Mouse (Mus musculus) MEL (cell line): Measurements from ENCODE around the gene Tmem190. TPM values are rescaled to one million over a fixed set of nuclear protein-coding genes. Genes with fewer than 3 reads are reported as not detected.

Experiments used
- DNase-seq: peaks from one replicate; pipeline ENCODE4 v3.0.0; 2011; ENCODE audit warnings: low read depth, low spot score
- H3K27ac ChIP-seq: 2 replicates; pipeline ENCODE4 v1.5.1; 2012; ENCODE audit warnings: low read depth, mild to moderate bottlenecking, control low read depth, low read length, moderate library complexity; ENCODE audit not compliant: control insufficient read depth
- H3K27me3 ChIP-seq, 2 experiments: fragments of 150-350 bp in 1 of 2; sonication (generic) in 1 of 2; 2 replicates each; pipeline ENCODE4 v1.6.1; 2012; ENCODE audit warnings: low read length in 2 of 2, mild to moderate bottlenecking in 2 of 2, improper control_type of control experiment in 1 of 2, moderate library complexity in 1 of 2; ENCODE audit not compliant: insufficient read depth in 2 of 2, control insufficient read depth in 1 of 2
- H3K36me3 ChIP-seq, 2 experiments: 2 replicates each; pipeline ENCODE4 v1.6.1; 2012 to 2014; ENCODE audit warnings: low read length in 2 of 2, improper control_type of control experiment in 1 of 2, inconsistent platforms in 1 of 2, mild to moderate bottlenecking in 1 of 2; ENCODE audit not compliant: insufficient read depth in 2 of 2, control insufficient read depth in 1 of 2
- H3K4me1 ChIP-seq, 2 experiments: fragments of 150-350 bp in 1 of 2; sonication (generic) in 1 of 2; 2 replicates each; pipeline ENCODE4 v1.6.1; 2012; ENCODE audit warnings: low read length in 2 of 2, improper control_type of control experiment in 1 of 2, mild to moderate bottlenecking in 1 of 2; ENCODE audit not compliant: insufficient read depth in 2 of 2, control insufficient read depth in 1 of 2
- H3K4me3 ChIP-seq, 2 experiments: fragments of 150-350 bp in 1 of 2; sonication (generic) in 1 of 2; 2 replicates each; pipeline ENCODE4 v1.5.1; 2012; ENCODE audit warnings: low read depth in 2 of 2, low read length in 2 of 2, mild to moderate bottlenecking in 2 of 2, moderate library complexity in 2 of 2, control low read depth in 1 of 2, improper control_type of control experiment in 1 of 2; ENCODE audit not compliant: control insufficient read depth in 1 of 2, insufficient read depth in 1 of 2
- H3K79me2 ChIP-seq: 2 replicates; pipeline ENCODE4 v1.6.1; 2012; ENCODE audit warnings: mild to moderate bottlenecking, low read length, moderate library complexity; ENCODE audit not compliant: control insufficient read depth, poor library complexity, insufficient read depth
- H3K9ac ChIP-seq: 2 replicates; pipeline ENCODE4 v1.6.1; 2012; ENCODE audit warnings: low read depth, mild to moderate bottlenecking, control low read depth, low read length, moderate library complexity; ENCODE audit not compliant: control insufficient read depth, poor library complexity, severe bottlenecking
- H3K9me3 ChIP-seq: fragments of 150-350 bp; sonication (generic); replicated peaks from 2 replicates; pipeline ENCODE4 v1.6.1; 2012; ENCODE audit warnings: mild to moderate bottlenecking, low read length, improper control_type of control experiment, moderate library complexity; ENCODE audit not compliant: insufficient read depth
- CHD1 ChIP-seq: IDR thresholded peaks from 2 replicates; pipeline ENCODE4 v1.6.1; 2012; ENCODE audit warnings: low read depth, mild to moderate bottlenecking, inconsistent platforms, low read length, improper control_type of control experiment
- CHD2 ChIP-seq: IDR thresholded peaks from 2 replicates; pipeline ENCODE4 v1.6.1; 2011; ENCODE audit warnings: low read length, improper control_type of control experiment
- E2F4 ChIP-seq: IDR thresholded peaks from 2 replicates; pipeline ENCODE4 v1.6.1; 2011; ENCODE audit warnings: low read depth, low read length, improper control_type of control experiment, borderline replicate concordance
- ELF1 ChIP-seq: IDR thresholded peaks from 2 replicates; pipeline ENCODE4 v1.6.1; 2014; ENCODE audit warnings: low read depth, mild to moderate bottlenecking, inconsistent platforms, low read length, improper control_type of control experiment, moderate library complexity
- GABPA ChIP-seq: IDR thresholded peaks from 2 replicates; pipeline ENCODE4 v1.6.1; 2012; ENCODE audit warnings: low read depth, mild to moderate bottlenecking, inconsistent platforms, low read length, improper control_type of control experiment, moderate library complexity
- GATA1 ChIP-seq: IDR thresholded peaks from 2 replicates; pipeline ENCODE4 v1.6.1; 2011; ENCODE audit warnings: low read depth, low read length, improper control_type of control experiment
- JUND ChIP-seq: IDR thresholded peaks from 2 replicates; pipeline ENCODE4 v1.6.1; 2011; ENCODE audit warnings: low read depth, mild to moderate bottlenecking, improper control_type of control experiment, low read length
- MAX ChIP-seq: IDR thresholded peaks from 2 replicates; pipeline ENCODE4 v1.6.1; 2011; ENCODE audit warnings: low read length, improper control_type of control experiment
- MXI1 ChIP-seq: IDR thresholded peaks from 2 replicates; pipeline ENCODE4 v1.6.1; 2011; ENCODE audit warnings: mild to moderate bottlenecking, low read depth, low read length, improper control_type of control experiment
- MYC ChIP-seq: IDR thresholded peaks from 2 replicates; pipeline ENCODE4 v1.6.1; 2011; ENCODE audit warnings: low read depth, mild to moderate bottlenecking, low read length, improper control_type of control experiment, moderate library complexity
- POLR2AphosphoS2 ChIP-seq: IDR thresholded peaks from 2 replicates; pipeline ENCODE4 v1.6.1; 2011; ENCODE audit warnings: low read length, improper control_type of control experiment
- RCOR1 ChIP-seq: IDR thresholded peaks from 2 replicates; pipeline ENCODE4 v1.6.1; 2012; ENCODE audit warnings: low read depth, mild to moderate bottlenecking, inconsistent platforms, low read length, improper control_type of control experiment
- SMC3 ChIP-seq: IDR thresholded peaks from 2 replicates; pipeline ENCODE4 v1.6.1; 2011; ENCODE audit warnings: low read depth, low read length, improper control_type of control experiment
- TBP ChIP-seq: IDR thresholded peaks from 2 replicates; pipeline ENCODE4 v1.8.0; 2011; ENCODE audit warnings: low read depth, low read length, improper control_type of control experiment
- UBTF ChIP-seq: IDR thresholded peaks from 2 replicates; pipeline ENCODE4 v1.6.1; 2012; ENCODE audit warnings: low read depth, mild to moderate bottlenecking, inconsistent platforms, low read length, improper control_type of control experiment, moderate library complexity, borderline replicate concordance; ENCODE audit not compliant: insufficient read depth
- ZKSCAN1 ChIP-seq: IDR thresholded peaks from 2 replicates; pipeline ENCODE4 v1.6.1; 2012; ENCODE audit warnings: low read depth, mild to moderate bottlenecking, inconsistent platforms, low read length, improper control_type of control experiment, moderate library complexity
- ZMIZ1 ChIP-seq: IDR thresholded peaks from 2 replicates; pipeline ENCODE4 v1.6.1; 2012; ENCODE audit warnings: low read depth, mild to moderate bottlenecking, inconsistent platforms, low read length, improper control_type of control experiment, moderate library complexity
- polyA plus RNA-seq, 2 experiments: library from polyadenylated mRNA; stranded (reverse) in 1 of 2; unstranded in 1 of 2; fragments of >175 nt in 1 of 2; fragments of >200 nt in 1 of 2; gene quantifications; 2 replicates each; pipeline versions ENCODE4 v1.2.1 to v1.2.4; 2012; ENCODE audit warnings: low replicate concordance in 2 of 2, low read depth in 1 of 2; ENCODE audit not compliant: insufficient read length in 2 of 2, insufficient read depth in 1 of 2, missing spikeins in 1 of 2
- total RNA-seq: library from RNA; depleted of rRNA; stranded (reverse); fragments of 300-350 nt; gene quantifications from 2 replicates; pipeline ENCODE4 v1.2.3, GENCODE M21; 2012

Tmem190 gene
- total and polyA plus RNA-seq, 3 experiments: 1.6 TPM; not detected in 2

DNA sequence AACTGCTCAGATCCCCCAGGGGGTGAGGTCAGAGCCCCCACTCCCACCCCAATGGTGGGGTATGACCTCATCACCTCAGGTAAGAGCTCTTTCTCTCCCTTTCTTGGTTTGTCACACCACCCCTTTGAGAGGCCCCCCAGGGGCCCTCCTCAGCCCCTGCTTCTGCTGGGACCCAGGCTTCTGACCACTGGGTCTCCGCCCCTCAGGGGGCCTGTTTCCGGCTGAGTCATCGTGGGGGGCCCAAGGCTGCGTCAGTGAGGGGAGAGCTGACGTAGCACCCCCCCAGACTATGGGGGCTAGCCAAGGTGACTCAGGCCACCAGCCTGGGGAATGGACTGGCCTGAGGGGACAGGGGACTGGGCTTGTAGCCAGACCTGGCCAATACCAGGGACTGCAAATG, 2.8 kb upstream of the Tmem190 start:
- no peak overlapping the region for H3K9ac ChIP-seq
- H3K4me1 ChIP-seq: peaks cover 0 to 12% of the 10 kb centered on the region in 2 experiments; a peak in 1 of 4 replicates
- peaks cover 3 to 11% of the 10 kb centered on the region in 2 experiments; a peak in 3 of 4 replicates for H3K27me3 ChIP-seq
- no peak overlapping the region for H3K4me3 ChIP-seq
- H3K27ac ChIP-seq: no peak overlapping the region
- peak; percentile 31 for DNase-seq
- no peaks in the 10 kb centered on the region for H3K9me3 ChIP-seq
- H3K79me2 ChIP-seq: no peaks in the 10 kb centered on the region
- TF ChIP-seq SMC3 (no peak), JUND (no peak), CHD2 (no peak), E2F4 (no peak)
- no peaks in the 10 kb centered on the region; a peak in 1 of 4 replicates for H3K36me3 ChIP-seq

DNA sequence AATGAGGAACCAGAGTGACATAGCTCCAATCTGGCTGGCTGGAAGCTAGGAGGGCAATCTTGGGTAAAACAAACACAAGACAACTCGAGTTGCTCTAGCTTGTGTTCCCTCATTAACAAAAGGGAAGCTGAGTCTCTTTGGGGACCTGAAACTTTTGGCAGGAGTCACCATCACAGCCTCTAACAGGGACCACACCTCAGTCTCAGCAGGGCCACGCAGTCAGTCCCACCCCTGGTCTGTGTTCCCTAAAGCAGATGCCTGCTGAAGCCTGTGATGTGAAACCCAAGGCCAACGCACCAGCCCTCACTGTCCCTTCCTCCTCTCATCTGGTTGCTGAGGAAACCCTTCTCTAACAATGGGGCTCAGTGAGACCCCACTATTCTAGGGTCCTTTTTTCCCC, 607 bp upstream of the Tmem190 start:
- Histone ChIP-seq H3K4me1 (peaks cover 0 to 10% of the 10 kb centered on the region in 2 experiments; a peak in 2 of 4 replicates), H3K79me2 (peaks cover 4% of the 10 kb centered on the region), H3K36me3 (peaks cover 0 to 7% of the 10 kb centered on the region in 2 experiments; a peak in 3 of 4 replicates), H3K4me3 (no peak overlapping the region), H3K9me3 (no peaks in the 10 kb centered on the region), H3K9ac (no peak overlapping the region), H3K27ac (no peak overlapping the region), H3K27me3 (peaks cover 0 to 1% of the 10 kb centered on the region in 2 experiments; a peak in 2 of 4 replicates)
- TF ChIP-seq TBP (no peak), RCOR1 (no peak), ZMIZ1 (no peak), GABPA (no peak), UBTF (no peak), MYC (no peak), CHD1 (no peak), GATA1 (no peak), MAX (no peak), POLR2AphosphoS2 (no peak), SMC3 (no peak), MXI1 (no peak), ELF1 (no peak), ZKSCAN1 (no peak)
- peak; percentile 28 for DNase-seq
